16 mouse cellular contexts compared by ENCODE assay signal in the genomic region with DNA sequence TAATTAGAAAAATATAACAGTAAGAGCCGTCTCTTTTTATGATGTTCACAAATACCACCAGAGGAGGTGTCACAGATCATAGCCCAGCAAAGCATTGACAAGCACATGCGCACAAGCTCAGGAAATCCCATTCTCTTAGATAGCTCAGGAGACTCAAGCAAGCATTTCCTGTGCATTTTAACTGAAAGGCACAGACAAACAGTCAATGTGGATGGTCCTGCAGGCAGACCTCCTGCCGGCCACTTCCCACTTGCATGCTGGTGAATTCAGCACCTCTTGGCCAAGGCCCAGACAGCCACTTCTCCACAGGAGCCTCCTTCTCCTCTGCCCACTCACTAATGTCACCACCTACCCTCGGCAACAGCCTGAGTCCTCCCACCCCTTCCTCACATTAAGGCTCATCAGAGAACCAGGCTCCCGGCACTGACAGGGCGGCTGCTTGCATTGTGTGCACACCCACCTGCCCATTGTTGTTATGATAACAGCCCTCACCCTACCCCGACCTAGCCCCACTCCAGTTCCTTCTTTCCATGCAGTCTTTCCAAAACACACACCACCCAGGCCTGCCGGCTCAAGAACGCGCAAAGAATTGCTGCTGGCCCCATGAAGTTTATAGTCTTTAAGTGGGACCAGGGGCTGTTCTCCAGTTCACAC.
DNase-seq lines count a peak whose midpoint lies in the region; ATAC-seq lines count a peak whose summit lies in the region.
"Had no signal": no experiment of that assay in that cellular context is flagged by ENCODE, and none has a peak within 500 bp of the region (broad histone marks: within the 10 kb centered on the region; RNA-seq: fewer than 3 reads in every experiment).

No protein-coding gene starts in this region.

- H3K36me3 ChIP-seq in heart, embryonic 16.5 days (ENCODE audit: control insufficient read depth, insufficient read depth), result no peaks in the 10 kb centered on the region
- H3K36me3 ChIP-seq in midbrain, embryonic 13.5 days, result no peaks in the 10 kb centered on the region
- H3K36me3 ChIP-seq in midbrain, embryonic 11.5 days (ENCODE audit: control insufficient read depth, insufficient read depth, low read length), result no peaks in the 10 kb centered on the region
- H3K36me3 ChIP-seq in intestine, embryonic 16.5 days (ENCODE audit: control insufficient read depth, insufficient read depth, low read length), result no peaks in the 10 kb centered on the region
- H3K36me3 ChIP-seq: embryonic facial prominence, embryonic 13.5 days; forebrain, embryonic 10.5 days; hindbrain, embryonic 10.5 days; limb, embryonic 12.5 days had no signal

- H3K4me1 ChIP-seq in heart, embryonic 16.5 days (ENCODE audit: control insufficient read depth, insufficient read depth, low read length), result peaks cover 8% of the 10 kb centered on the region
- H3K4me1 ChIP-seq in midbrain, embryonic 13.5 days (replicated peaks), result peaks cover 10% of the 10 kb centered on the region; the same call in 1 of the 2 replicates
- H3K4me1 ChIP-seq in midbrain, embryonic 11.5 days (ENCODE audit: control insufficient read depth, insufficient read depth, low read length), result peaks cover 4% of the 10 kb centered on the region; the same call in 1 of the 2 replicates
- no peaks in the 10 kb centered on the region for H3K4me1 ChIP-seq in intestine, embryonic 16.5 days (ENCODE audit: control insufficient read depth, insufficient read depth, low read length)

- no peak overlapping the region for H3K9ac ChIP-seq in heart, embryonic 16.5 days (ENCODE audit: low read length)
- no peak overlapping the region for H3K9ac ChIP-seq in midbrain, embryonic 13.5 days (replicated peaks)
- no peak overlapping the region for H3K9ac ChIP-seq in midbrain, embryonic 11.5 days (ENCODE audit: low read length)
- H3K9ac ChIP-seq in intestine, embryonic 16.5 days (ENCODE audit: low read depth, low read length), result no peak overlapping the region
- H3K9ac ChIP-seq: embryonic facial prominence, embryonic 13.5 days; limb, embryonic 12.5 days; liver, postnatal 0 days had no signal

- 0 out of 2 replicates have a peak, but pooled peaks have one; percentile 32 for ATAC-seq in heart, embryonic 16.5 days (replicated peaks; ENCODE audit: extremely low read depth, insufficient read depth, low FRiP score)
- ATAC-seq in midbrain, embryonic 13.5 days, result peak; percentile 59; the same call in 1 of the 2 replicates
- no peak for ATAC-seq in midbrain, embryonic 11.5 days (ENCODE audit: low FRiP score)
- ATAC-seq in hematopoietic stem cell, adult 5-6 weeks (replicated peaks in 1 of 2; ENCODE audit: insufficient read depth in 1 of 2, low FRiP score in 2 of 2, low TSS enrichment in 1 of 2, low read depth in 1 of 2, poor library complexity in 2 of 2, severe bottlenecking in 2 of 2), result peak; percentile 49 to 54; a peak in 2 of 4 replicates
- ATAC-seq in intestine, embryonic 16.5 days, result no peak
- ATAC-seq: liver, postnatal 0 days had no signal

- no peaks in the 10 kb centered on the region for H3K9me3 ChIP-seq in heart, embryonic 16.5 days (replicated peaks; ENCODE audit: control insufficient read depth, low read length)
- H3K9me3 ChIP-seq in midbrain, embryonic 13.5 days, result no peaks in the 10 kb centered on the region
- H3K9me3 ChIP-seq in midbrain, embryonic 11.5 days (ENCODE audit: control insufficient read depth, low read length), result no peaks in the 10 kb centered on the region
- no peaks in the 10 kb centered on the region for H3K9me3 ChIP-seq in intestine, embryonic 16.5 days (ENCODE audit: control insufficient read depth, low read length)
- H3K9me3 ChIP-seq: embryonic facial prominence, embryonic 13.5 days; forebrain, embryonic 10.5 days; hindbrain, embryonic 10.5 days; limb, embryonic 12.5 days had no signal

- DNase-seq in heart, postnatal 4 days, result no peak
- DNase-seq in midbrain, embryonic 11.5 days (ENCODE audit: low spot score, missing footprints), result no peak
- no peak for DNase-seq in B cell, adult 2 months
- DNase-seq: adrenal gland, postnatal 10 days; cerebellum, postnatal 14 days; heart, adult 11 months; kidney, adult 8-10 months; liver, postnatal 0 days had no signal

- H3K4me3 ChIP-seq in heart, embryonic 16.5 days (ENCODE audit: low read length), result no peak overlapping the region
- H3K4me3 ChIP-seq in midbrain, embryonic 13.5 days (replicated peaks), result no peak overlapping the region
- no peak overlapping the region for H3K4me3 ChIP-seq in midbrain, embryonic 11.5 days (ENCODE audit: low read depth, low read length)
- no peak overlapping the region for H3K4me3 ChIP-seq in intestine, embryonic 16.5 days (ENCODE audit: low read length)
- H3K4me3 ChIP-seq: embryonic facial prominence, embryonic 13.5 days; forebrain, embryonic 10.5 days; hindbrain, embryonic 10.5 days; limb, embryonic 12.5 days had no signal

- H3K27me3 ChIP-seq in heart, embryonic 16.5 days (ENCODE audit: control insufficient read depth, insufficient read depth, low read length), result no peaks in the 10 kb centered on the region
- H3K27me3 ChIP-seq in midbrain, embryonic 13.5 days, result no peaks in the 10 kb centered on the region
- no peaks in the 10 kb centered on the region for H3K27me3 ChIP-seq in midbrain, embryonic 11.5 days (ENCODE audit: control insufficient read depth, insufficient read depth, low read length)
- no peaks in the 10 kb centered on the region for H3K27me3 ChIP-seq in intestine, embryonic 16.5 days (replicated peaks; ENCODE audit: control insufficient read depth, insufficient read depth, low read length)
- H3K27me3 ChIP-seq: embryonic facial prominence, embryonic 13.5 days; limb, embryonic 12.5 days had no signal

- H3K4me2 ChIP-seq in heart, embryonic 16.5 days (ENCODE audit: low read depth, low read length), result no peak overlapping the region
- H3K4me2 ChIP-seq in midbrain, embryonic 13.5 days (replicated peaks), result no peak overlapping the region
- H3K4me2 ChIP-seq in midbrain, embryonic 11.5 days, result no peak overlapping the region
- H3K4me2 ChIP-seq in intestine, embryonic 16.5 days (ENCODE audit: low read depth, low read length), result no peak overlapping the region
- H3K4me2 ChIP-seq: embryonic facial prominence, embryonic 13.5 days; limb, embryonic 12.5 days had no signal

- no peak overlapping the region for H3K27ac ChIP-seq in heart, embryonic 16.5 days (ENCODE audit: low read length)
- no peak overlapping the region for H3K27ac ChIP-seq in midbrain, embryonic 13.5 days
- no peak overlapping the region for H3K27ac ChIP-seq in midbrain, embryonic 11.5 days (ENCODE audit: low read depth, low read length)
- no peak overlapping the region for H3K27ac ChIP-seq in intestine, embryonic 16.5 days (ENCODE audit: low read length)
- H3K27ac ChIP-seq: embryonic facial prominence, embryonic 13.5 days; forebrain, embryonic 10.5 days; hindbrain, embryonic 10.5 days; limb, embryonic 12.5 days had no signal

- 39% methylated on average over 10 of the region's 10 CpGs for WGBS in heart, embryonic 16.5 days
- WGBS in midbrain, embryonic 13.5 days, result 84% methylated on average over 10 of the region's 10 CpGs
- WGBS in midbrain, embryonic 11.5 days, result 82% methylated on average over 10 of the region's 10 CpGs
- WGBS in intestine, embryonic 16.5 days, result 64% methylated on average over 10 of the region's 10 CpGs

Comparison
In these comparisons a context has a peak if more than half of its experiments do, and no peak if none do; other contexts are left out.
1. ATAC-seq: peak in heart, embryonic 16.5 days (single experiment), midbrain, embryonic 13.5 days (single experiment) and hematopoietic stem cell, adult 5-6 weeks (2 of 2); none in midbrain, embryonic 11.5 days (single experiment) and intestine, embryonic 16.5 days (single experiment).